Mouse (Mus musculus) layer of hippocampus, adult 18-20 months (tissue): ENCODE measurements around the gene Mzf1. TPM values are rescaled to one million over a fixed set of nuclear protein-coding genes. Genes with fewer than 3 reads are reported as not detected.
"Not testable (repeated sequence)": the region's sequence is repeated elsewhere in the genome, so short reads cannot be mapped to it uniquely, and the experiment has no call there.

Experiments
- DNase-seq, 2 experiments: peaks; one replicate each; pipeline ENCODE4 v3.0.0; 2022; ENCODE audit warnings: low spot score in 2 of 2
- long read RNA-seq: library from polyadenylated mRNA; stranded (forward); transcript quantifications from one replicate; pipeline ENCODE4 v2.0.0, GENCODE M21; 2021
- total RNA-seq, 2 experiments: library from RNA; stranded (reverse); gene quantifications; 2 replicates each; pipeline ENCODE4 v1.2.3; 2021

Mzf1 gene
- 10 to 100 TPM; 11.9 to 13.1 TPM for total RNA-seq
- long read RNA-seq, full-length matches to known transcripts, result 8 of 15 reads
- long read RNA-seq, partial matches to known transcripts, result 3 of 15 reads
- long read RNA-seq, other reads (novel, unspliced or antisense), result 4 of 15 reads

DNA sequence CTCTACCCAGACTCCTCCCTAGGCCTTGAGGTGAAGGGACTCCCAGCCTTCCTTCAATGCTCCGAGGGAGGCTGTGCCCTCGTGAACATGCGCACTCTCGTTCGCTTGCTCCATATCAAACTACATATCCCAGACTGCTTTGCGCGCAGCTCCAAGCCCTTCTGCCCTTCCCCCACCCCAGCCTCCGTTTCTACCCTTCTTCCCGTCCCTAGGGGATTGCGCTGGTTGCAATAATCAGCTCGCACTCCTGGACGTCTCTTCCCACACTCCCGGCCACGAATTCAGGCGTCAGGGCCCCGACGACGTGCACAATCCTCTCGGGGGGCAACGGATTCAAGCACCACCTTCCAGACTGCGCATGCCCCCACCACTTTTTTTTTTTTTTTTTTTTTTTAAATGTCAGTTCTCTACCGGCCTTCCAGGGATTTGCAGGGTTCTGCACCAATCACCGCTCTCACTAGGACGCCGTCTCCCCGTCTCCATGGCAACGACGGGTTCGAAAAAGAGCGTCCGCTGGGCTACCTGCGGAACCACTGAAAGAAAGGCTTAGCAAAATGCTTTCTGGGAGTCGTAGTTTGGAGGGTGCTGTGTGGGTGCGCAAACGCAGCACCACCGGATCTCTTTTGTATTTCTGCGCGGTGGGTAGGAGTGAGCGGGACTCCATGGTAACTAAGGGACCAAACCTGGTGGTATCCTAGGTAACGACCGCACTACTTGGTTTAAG lies at the start of gene Mzf1:
TSS of gene Mzf1 (minus strand) at position 478 of the 724 bp plus-strand sequence.
- peak; percentile 95 to 98 for DNase-seq

DNA sequence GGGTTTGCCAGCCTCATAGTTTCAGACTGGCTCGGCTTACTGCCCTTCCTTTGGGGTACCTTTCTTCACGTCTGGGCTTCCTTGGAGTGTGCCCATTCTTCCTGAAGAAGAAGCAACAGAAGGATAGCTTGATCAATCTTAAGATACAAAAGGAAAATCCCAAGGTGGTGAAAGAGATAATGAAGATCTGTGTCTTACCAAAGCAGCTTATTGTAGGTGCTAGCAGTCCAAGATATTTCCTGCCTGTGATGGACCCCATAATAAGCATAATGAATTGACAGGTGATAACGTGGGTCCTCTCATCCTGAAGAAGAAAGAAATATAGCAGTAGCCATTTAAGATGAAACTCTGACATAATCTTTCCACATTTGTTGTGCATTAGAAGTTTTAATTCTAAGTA lies 40.5 kb upstream of the Mzf1 start, which contains the start of gene Vmn1r85:
TSS of gene Vmn1r85 (minus strand) at position 101 of the 400 bp plus-strand sequence.
- no peak for DNase-seq

DNA sequence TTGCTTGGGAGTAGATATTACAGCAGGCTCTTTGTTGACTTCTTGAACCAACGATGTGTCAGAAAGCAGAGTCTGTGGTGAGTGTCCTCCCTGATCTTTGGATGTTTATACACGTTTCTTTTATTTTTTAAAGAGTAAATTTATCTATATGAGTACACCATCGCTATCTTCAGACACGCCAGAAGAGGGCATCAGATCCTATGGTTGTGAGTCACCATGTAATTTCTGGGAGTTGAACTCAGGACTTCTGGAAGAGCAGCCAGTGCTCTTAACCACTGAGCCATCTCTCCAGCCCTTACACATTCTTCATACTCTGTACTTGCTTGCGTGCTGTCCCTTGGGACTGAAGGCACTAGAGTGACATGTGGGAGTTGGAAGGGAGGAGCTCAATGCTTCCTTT lies 17.7 kb upstream of the Mzf1 start:
- DNase-seq, result no peak

DNA sequence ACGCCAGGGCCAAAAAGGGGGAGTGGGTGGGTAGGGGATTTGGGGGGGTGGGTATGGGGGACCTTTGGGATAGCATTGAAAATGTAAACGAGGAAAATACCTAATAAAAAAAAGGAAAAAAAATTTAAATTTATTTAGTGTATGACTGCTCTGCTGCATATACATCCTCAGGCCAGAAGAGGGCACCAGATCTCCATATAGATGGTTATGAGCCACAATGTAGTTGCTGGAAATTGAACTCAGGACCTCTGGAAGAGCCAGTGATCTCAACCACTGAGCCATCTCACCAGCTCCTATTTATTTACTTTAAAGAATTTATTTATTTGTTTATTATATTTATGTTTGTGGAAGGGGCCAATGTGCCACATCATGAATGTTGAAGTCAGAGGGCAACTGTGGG lies 8.8 kb upstream of the Mzf1 start:
- DNase-seq, result not testable (repeated sequence)

DNA sequence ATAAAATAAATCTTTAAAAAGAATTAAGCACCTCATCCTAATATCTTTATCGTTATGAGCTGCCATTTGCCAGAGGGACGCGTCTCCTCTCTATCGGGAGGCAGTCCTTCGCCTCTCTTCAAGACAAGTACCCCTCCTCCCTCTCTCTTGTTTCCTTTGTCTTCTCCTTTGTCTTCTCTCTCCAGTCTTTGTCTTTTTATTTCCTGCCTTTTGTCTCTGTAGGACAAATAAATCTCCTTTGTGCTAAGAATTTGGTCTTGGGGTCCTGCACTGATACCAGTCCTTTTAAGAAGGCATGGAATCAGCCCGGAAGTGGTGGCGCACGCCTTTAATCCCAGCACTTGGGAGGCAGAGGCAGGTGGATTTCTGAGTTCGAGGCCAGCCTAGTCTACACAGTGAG lies 5.0 kb upstream of the Mzf1 start:
- DNase-seq, result no peak

DNA sequence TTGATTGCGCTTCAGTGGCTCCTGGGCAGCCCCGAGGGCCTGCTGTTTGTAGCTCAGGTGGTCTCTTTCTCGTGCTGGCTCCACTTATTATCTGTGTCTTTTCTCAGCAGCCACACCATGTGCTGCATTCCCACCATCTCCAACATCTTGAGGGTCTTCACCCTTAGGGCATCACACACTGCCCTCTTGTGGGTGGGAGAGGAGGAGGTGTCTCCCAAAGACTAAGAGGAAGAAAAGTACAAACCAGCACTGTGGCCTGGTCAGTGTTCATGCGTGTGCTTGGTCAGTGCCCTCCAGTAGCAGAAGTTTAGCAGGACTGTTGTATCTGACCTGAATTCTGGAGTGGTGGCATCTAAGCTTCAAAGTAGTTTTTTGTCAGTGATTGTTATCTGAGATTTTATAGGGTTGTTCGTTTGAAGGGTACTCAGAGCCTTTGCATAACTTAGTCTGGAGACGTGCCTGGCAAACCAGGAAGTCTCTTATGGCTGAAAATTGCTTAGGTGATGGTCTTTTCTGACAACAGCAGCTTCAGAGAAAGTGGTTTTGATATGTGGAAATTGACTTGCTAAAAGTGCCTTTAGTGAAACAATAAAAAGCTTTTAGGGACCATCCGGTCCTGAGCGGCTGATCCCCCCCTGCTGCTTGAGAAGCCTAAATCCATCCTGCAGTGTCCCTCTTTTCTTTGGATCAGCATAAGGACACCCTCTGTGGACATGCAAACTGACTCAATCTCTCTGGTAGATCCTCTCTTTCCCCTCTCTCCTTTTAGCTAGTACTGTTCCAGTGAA lies 2.5 kb upstream of the Mzf1 start:
- DNase-seq, result no peak

DNA sequence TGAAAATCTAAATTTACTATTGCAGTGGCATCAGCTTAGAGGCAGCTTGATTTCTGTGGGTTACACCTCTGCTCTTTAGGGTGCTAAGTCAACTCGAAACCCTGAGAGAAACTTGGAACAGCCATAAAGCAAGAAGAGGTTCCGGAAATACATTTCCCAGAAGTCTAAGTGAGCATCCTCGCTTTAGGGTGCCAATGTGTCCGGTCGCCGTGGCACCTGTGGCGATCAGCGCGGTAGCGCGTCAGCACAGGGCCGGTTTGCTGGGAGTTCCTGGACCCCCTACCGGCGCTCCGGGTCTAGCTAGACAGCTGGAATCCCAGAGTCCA lies 640 bp downstream of the Mzf1 start:
- no peak for DNase-seq

DNA sequence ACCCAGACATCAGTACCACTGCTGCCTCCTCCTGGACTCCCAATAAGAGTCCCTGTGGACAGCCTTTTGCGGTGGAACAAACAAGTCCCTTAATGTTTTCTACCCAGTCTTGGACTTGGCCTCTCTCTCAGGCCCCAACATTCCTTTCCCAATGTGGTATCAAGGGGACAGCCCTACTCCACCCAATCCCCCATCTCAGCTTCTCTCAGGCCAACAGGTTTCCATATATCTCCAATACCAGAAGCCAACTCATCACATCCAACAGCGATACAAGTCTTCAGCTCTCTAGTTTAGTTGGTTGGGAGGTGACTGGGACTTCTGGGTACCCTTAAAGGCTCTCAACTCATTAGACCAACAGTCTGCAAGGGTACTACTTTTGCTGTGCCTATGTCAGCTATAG lies 1.1 kb downstream of the Mzf1 start:
- DNase-seq, result no peak

DNA sequence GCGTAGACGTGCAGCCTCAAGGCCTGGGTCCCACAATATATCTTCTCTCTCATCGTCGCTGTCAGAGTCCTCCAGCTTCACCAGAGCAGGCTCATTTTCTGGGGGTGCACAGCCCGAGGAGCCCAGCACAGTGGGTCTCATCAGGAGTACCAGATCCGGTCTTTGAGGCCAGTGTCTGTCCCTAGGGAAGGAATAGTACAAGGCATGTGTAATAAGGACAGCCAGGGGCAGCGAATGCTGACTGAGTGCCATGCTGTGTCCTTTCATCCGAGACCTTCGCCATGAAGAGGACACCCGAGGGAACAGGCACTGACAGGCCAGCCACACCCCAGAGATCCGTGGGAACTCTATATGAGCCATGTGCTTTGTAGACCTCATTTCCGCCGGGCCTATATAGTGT lies 1.6 kb downstream of the Mzf1 start:
- DNase-seq, result no peak

DNA sequence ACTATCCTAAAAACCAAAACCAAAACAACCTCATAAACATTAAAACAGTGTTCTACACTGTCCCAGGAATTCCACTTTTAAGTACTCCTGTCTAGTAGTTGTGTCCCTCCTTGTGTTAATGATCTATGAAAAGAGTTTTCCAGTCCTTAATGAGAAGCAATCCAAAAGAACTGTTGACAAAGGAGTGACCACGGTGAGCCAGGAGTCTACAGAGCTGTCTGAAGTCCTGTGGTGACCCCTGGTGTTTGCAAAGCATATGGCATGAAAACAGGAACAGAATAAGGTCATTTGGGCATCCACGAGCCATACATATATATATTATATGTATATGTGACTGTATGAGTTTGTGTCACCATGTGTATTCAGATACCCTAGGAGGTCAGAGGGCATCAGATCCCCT lies 8.5 kb downstream of the Mzf1 start:
- DNase-seq, result no peak

DNA sequence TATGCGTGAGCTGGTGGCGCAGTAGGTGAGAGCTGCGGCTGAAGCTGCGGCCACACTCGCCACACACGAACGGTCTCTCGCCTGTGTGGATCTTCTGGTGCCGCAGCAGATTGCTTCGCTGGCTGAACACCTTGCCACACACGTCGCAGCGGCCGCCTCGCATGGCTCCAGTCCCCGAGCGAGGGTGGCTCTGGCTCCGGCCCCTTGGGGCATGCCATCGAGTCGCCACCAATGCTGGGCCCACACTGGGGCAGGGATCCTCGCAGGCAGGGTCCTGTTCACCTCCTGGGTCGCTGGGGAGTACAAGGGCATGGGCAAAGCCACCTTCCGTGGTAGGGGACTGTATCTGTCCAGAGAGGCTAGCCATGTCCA lies 10.3 kb downstream of the Mzf1 start:
- DNase-seq, result no peak

DNA sequence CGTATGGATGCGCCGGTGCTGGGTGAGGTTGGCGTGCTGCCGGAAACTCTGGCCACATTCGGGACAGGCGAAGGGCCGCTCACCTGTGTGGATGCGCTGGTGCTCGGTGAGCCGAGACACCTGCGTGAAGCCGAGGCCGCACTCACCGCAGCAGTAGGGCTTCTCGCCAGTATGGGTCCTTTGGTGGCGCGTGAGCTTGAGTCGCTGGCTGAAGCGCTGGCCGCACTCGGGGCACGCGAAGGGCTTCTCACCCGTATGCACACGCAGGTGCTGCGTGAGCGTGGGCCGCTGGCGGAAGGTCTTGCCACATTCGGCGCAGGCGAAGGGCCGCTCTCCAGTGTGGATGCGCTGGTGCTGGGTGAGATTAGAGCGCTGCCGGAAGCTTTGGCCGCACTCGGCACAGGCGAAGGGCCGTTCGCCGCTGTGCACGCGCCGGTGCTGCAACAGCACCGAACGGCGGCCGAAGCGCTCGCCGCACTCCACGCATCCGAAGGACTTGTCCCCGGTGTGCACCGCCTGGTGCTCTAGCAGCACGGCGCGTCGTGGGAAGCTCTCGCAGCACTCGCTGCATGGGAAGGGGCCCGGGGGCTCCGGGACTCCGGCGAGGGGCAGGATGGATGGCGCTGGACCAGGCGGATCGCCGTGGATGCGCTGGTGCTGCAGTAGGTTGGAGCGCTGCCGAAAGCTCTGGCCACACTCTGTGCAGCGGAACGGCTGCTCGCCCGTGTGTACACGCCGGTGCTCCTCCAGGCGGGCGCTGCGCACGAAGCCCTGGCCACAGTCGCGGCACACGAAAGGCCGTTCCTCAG lies 10.9 kb downstream of the Mzf1 start:
- DNase-seq, result no peak

DNA sequence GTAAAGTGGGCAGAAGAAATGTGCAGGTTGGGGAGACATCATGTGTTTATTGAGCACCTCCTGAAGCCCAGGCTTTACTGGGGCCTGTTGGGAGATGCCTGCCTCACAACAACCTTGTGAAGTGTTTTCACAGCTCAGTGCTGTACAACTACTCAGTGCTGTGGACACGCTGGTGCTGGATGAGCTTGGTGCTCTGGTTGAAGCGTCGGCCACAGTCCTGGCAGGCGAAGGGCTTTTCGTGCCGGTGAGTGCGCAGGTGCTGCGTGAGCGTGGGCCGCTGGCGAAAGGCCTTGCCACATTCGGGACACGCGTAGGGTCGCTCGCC lies 11.5 kb downstream of the Mzf1 start:
- DNase-seq, result no peak

DNA sequence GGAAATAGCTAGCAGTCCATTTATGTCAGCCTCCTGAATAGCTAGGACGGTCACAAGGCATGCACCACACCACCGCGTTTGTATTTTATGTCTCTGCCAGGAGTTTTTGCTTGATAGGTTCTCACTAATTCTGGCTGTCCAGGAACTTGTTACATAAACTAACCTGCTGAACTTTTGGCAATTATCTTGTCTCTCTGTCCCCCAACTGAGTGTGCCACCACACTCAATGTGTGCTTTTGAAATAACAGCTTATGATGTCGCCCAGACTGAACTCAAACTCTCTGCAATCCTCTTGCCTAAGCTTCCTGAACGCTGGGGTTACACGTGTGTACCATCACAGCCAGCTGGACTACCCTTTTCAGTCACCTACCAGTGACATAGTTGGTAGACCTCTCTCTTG lies 12.1 kb downstream of the Mzf1 start:
- no peak for DNase-seq

DNA sequence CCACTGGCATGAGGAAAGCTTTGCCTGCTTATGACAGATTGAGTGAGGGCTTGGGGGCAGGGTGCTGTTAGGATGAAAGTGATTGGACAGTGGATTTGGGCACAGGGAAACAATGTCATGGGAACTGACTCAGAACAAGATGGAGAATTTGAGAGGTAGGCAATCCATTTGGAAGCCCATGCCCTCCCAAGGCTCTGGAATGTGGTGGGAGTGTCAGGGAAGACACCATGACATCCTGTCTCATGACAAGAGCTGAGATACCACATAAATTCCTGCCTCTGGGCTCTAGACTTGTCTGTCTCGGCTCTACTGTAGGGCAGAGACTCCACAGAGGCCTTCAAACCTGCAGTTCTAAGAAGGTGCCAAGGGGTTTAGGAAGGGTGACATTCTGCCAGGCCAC lies 13.3 kb downstream of the Mzf1 start:
- no peak for DNase-seq

DNA sequence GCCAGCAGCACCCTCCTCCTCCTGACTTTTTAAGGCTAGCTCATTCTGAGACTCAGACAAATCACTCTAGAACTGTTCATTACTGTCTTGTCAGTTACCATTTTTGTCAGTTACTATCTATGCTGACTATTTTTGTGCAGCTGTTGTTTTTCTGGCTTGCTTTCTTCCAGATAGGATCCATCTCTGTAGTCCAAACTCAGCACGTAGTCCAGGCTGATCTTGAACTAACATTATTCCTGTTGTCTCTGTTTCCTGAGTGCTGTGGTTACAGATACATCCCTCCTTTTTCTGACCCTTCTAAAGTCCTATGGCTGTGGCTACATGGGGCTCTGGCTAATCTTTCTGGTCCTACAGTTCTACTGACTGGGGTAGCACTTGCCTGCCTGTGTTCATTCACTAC lies 15.4 kb downstream of the Mzf1 start:
- DNase-seq, result no peak

DNA sequence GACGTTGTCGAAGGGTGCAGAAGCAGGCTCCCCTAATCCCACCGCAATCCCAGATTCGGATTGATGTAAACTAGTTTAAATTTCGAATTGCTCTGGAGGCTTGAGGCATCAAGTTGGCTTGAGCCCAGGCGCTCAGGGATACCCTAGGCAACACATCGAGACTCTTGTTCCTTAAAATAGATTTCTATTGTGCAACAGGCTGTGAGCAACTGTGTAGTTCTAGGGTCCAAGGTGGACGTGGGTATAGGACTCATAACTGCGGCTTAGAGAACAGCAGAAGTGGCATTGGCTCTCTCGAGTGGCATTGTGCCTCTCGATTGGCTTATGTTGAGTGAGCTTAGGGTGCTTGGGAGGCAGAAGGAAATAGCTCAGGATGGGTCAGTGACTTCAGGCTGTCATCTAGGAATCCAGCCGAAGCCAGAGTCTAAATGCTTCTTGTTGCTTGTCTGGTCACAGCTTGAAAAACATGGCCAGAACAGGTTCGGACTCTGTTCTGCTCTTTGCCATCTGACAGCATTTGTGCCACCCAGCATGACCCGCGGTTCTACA lies 15.9 kb downstream of the Mzf1 start:
- no peak for DNase-seq

DNA sequence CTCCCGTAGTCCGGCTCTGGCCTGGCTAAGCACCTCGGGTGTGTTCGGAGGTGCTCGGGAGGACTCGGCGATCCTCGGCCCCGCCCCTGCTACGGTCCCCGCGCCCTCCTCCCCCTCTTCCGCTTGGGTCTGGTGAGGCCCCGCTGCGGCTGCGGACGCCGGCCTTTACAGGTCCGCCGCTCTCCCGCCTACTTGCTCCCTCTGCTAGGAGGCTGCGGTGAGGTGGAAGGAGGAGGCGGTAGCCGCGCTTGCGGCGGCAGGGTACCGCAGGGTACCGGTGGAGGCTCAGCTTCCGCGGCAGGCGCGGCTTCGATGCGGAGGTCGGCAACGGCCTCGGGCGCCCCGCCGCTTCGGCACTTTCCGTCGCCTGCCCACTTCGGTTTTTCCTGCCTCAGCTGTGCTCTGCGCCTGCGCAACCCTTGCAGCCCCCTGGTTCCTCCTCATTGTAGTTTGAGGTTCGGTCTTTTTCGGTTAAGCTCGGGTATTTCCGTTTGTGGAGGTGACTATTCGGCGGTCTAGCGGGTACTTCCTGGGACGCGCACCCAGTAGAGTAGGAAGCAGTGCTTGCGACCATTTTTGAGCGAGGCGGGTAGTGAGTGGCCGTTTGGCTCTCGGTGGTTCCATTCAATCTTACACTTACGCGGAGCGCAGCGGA lies 16.5 kb downstream of the Mzf1 start, which contains the start of gene Ube2m:
TSS of gene Ube2m (minus strand) at position 375 of the 655 bp plus-strand sequence.
- peak; percentile 99 to 100 for DNase-seq

DNA sequence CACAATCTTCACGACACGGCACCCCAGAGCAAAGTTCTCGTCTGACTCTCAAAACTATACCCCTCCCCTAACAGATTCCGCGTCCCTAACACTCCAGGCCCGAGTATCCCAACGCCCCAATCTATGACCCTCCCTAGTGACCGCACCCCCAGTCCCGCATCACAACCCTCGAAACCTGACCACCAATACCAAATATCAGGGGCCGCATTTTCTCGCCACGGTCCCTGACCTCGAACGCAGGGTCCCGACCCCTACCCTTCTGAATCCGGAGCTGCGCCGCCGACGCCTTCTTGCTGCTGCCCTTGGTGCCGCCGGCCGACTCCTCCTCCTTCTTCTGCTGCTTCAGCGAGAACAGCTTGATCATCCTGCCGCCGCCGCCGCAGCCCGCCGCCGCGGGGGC lies 17.2 kb downstream of the Mzf1 start:
- DNase-seq, result no peak

DNA sequence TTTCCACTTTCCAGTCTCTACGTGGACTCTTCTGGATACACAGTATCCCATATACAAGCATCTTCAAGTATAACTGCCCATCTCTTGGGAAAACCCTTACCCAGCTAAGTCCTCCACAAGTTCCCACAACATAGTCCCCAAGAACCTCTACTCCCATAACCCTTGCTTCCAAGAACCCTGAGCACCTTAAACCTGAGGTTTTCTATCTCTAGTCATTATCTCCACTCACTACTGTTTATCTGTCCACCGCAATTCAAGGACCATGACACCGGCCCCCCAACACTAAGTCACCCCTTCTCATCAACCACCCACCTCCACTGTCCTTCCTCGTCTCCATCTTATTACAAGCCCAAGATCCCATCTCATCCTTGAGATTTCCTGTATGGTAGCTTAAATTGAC lies 17.8 kb downstream of the Mzf1 start:
- no peak for DNase-seq

DNA sequence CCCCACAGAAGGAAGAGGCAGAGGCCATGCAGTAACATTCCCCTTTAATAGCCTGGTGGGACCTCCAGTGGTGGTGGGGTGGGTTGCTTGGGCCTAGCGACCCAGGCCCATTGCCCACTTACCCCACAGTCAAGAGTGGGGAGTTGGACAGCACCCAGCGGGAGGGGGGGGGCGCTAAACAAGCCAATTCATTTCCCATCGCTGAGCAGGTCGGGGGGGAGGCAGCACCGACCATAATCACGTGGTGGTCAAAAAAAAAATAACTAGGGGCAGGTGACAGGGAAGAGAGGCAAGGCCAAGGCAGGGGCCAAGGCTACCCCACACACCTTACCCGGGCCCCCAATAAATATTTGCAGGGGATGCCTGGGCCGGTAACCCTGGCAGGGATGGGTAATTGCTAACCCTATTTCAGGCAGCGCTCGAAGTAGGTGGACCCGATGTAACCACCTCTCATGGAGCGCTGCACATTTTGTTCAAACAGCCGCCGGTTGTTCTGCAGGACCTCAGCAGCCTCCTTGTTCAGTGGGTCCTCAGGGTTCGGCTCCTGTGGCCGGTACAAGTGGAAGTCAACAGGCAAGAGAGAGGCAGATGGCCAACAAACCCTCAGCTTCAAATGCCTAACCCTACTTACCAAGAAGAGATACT lies 19.2 kb downstream of the Mzf1 start:
- no peak for DNase-seq
